Mouse (Mus musculus): Measurements from ENCODE around the gene Pum1.
"Not testable (repeated sequence)": the region's sequence is repeated elsewhere in the genome, so short reads cannot be mapped to it uniquely, and the experiment has no call there.

DNA sequence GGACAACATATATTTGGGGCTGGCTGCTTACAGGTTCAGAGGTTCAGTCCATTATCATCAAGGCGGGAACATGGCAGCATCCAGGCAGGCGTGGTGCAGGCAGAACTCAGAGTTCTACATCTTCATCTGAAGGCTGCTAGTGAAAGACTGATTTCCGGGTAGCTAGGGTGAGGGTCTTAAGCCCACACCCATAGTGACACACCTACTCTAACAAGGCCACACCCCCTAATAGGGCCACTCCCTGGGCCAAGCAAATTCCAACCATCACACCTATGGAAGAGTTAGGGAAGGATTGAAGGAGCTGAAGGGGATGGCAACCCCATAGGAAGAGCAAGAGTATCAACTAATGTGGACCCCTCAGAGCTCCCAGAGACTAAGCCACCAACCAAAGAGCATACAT, 28.0 kb upstream of the Pum1 start:
- not testable (repeated sequence) for TF ChIP-seq POLR2AphosphoS5 (IDR thresholded peaks at IDR 0.05; ENCODE audit: insufficient replicate concordance, low read depth, low read length); CTCF (IDR thresholded peaks at IDR 0.05; ENCODE audit: low read depth, low read length); TAL1 (conservative IDR thresholded peaks at IDR 0.05; ENCODE audit: low read depth, low read length); GATA1 (IDR thresholded peaks at IDR 0.05; ENCODE audit: borderline replicate concordance, low read length); GATA2 (IDR thresholded peaks at IDR 0.05; ENCODE audit: borderline replicate concordance, low read depth, low read length)

Measured in G1E (cell line).